Comparison of ENCODE assay signal across 17 mouse cellular contexts in the genomic region with DNA sequence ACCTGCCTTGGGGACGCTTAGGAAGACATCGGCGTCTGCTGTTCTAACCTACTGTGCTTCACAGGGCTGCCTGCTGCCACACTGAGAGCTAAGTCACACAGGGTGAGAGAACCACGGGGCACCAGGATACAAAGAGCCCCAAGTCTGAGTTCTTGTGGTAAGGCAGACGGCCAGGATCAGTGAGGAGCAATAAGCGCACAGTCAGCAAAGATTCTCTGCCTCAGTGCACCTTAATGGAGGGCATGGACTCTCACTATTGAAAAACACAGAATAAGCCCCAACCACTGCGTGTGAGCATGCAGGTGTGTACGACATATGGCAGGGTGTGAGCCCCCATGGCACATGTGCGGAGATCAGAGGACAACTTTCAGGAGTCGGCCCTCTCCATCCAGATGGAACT.
"Had no signal": no experiment of that assay in that cellular context is flagged by ENCODE, and none has a peak within 500 bp of the region (broad histone marks: within the 10 kb centered on the region; RNA-seq: fewer than 3 reads in every experiment).

No protein-coding gene starts in this region.

- H3K4me1 ChIP-seq: neural tube, embryonic 12.5 days; stomach, embryonic 15.5 days had no signal

- H3K4me3 ChIP-seq: limb, embryonic 12.5 days; limb, embryonic 15.5 days; neural tube, embryonic 12.5 days; stomach, embryonic 15.5 days had no signal

- H3K9me3 ChIP-seq: limb, embryonic 12.5 days; limb, embryonic 15.5 days; neural tube, embryonic 12.5 days; stomach, embryonic 15.5 days had no signal

- H3K27ac ChIP-seq: kidney, postnatal 0 days; limb, embryonic 12.5 days; limb, embryonic 15.5 days; liver, embryonic 14.5 days; neural tube, embryonic 12.5 days; stomach, embryonic 15.5 days had no signal

- H3K4me2 ChIP-seq: limb, embryonic 12.5 days; limb, embryonic 15.5 days; liver, embryonic 11.5 days; lung, embryonic 14.5 days; midbrain, embryonic 11.5 days; neural tube, embryonic 12.5 days; stomach, embryonic 15.5 days had no signal

- H3K27me3 ChIP-seq: limb, embryonic 12.5 days; limb, embryonic 15.5 days; neural tube, embryonic 12.5 days; stomach, embryonic 15.5 days had no signal

- ATAC-seq: liver, postnatal 0 days; lung, postnatal 0 days had no signal

- DNase-seq: kidney, adult 2 months; kidney, postnatal 25 days; left cerebral cortex, postnatal 4 days; liver, postnatal 0 days; lung, embryonic 14.5 days; midbrain, embryonic 14.5 days; retina, postnatal 1 day; thymus, postnatal 25 days had no signal

- H3K36me3 ChIP-seq: stomach, embryonic 15.5 days had no signal

- H3K9ac ChIP-seq: limb, embryonic 12.5 days; limb, embryonic 15.5 days; liver, embryonic 14.5 days; liver, postnatal 0 days; lung, embryonic 14.5 days; neural tube, embryonic 12.5 days; stomach, embryonic 15.5 days had no signal
